Mouse (Mus musculus) lung, postnatal 0 days (tissue): ENCODE data around the gene Galnt14.

Experiments used
- CTCF ChIP-seq: IDR thresholded peaks from 2 replicates; pipeline ENCODE4 v1.5.1; 2016; ENCODE audit warnings: antibody characterized with exemption, mild to moderate bottlenecking
- EP300 ChIP-seq: IDR thresholded peaks from 2 replicates; pipeline ENCODE4 v1.6.1; 2016; ENCODE audit warnings: antibody characterized with exemption, mild to moderate bottlenecking, control low read depth

DNA sequence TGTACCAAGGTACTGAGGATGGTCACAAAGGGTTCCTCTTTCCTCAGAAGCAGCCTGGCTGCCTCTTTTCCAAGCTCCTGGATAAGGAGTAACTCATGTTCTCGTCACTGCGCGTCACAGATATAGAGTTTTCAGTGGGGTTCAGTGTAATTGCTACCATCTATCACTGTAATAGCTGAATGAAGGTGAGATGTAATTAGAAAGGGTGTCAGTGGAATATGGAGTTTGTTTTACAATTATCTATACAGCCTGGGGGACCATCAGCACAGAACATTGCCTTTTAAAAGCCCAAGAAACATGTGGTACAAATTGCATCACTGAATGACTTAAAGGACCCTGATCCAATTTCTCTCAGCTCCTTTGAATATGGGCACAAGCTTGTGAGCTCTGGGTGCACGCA is 249.4 kb downstream of the Galnt14 start:
- TF ChIP-seq CTCF, result no peak
- TF ChIP-seq EP300, result no peak
